Mouse (Mus musculus) midbrain, embryonic 14.5 days (tissue): ENCODE results near the gene Kif3c. TPM values are rescaled to one million over a fixed set of nuclear protein-coding genes. Genes with fewer than 3 reads are reported as not detected.

Experiments
- ATAC-seq: fragments of 200-750 bp; cut with Nextera tagmentation; 2 replicates; pipeline ENCODE4 v1.8.0; 2017; ENCODE audit warnings: moderate number of reproducible peaks, moderate library complexity; ENCODE audit not compliant: low FRiP score, low TSS enrichment
- DNase-seq: peaks from one replicate; pipeline ENCODE4 v3.0.0-alpha.2; 2015
- H3K27ac ChIP-seq: fragments of 300-500 bp; sonication (generic); replicated peaks from 2 replicates; pipeline ENCODE4 v1.5.1; 2014; ENCODE audit warnings: mild to moderate bottlenecking, low read depth, low read length, moderate library complexity
- H3K27me3 ChIP-seq: fragments of 300-500 bp; sonication (generic); 2 replicates; pipeline ENCODE4 v1.6.1; 2014; ENCODE audit warnings: low read length, control low read depth, mixed read lengths; ENCODE audit not compliant: control insufficient read depth, insufficient read depth
- H3K36me3 ChIP-seq: fragments of 300-500 bp; sonication (generic); 2 replicates; pipeline ENCODE4 v1.6.1; 2014; ENCODE audit warnings: low read length, control low read depth; ENCODE audit not compliant: control insufficient read depth, insufficient read depth
- H3K4me1 ChIP-seq: fragments of 300-500 bp; sonication (generic); 2 replicates; pipeline ENCODE4 v1.6.1; 2014; ENCODE audit warnings: mild to moderate bottlenecking, antibody characterized with exemption, low read length, control low read depth; ENCODE audit not compliant: control insufficient read depth, insufficient read depth
- H3K4me2 ChIP-seq: fragments of 300-500 bp; sonication (generic); 2 replicates; pipeline ENCODE4 v1.6.1; 2014; ENCODE audit warnings: mild to moderate bottlenecking, low read length, moderate library complexity
- H3K4me3 ChIP-seq: fragments of 300-500 bp; sonication (generic); replicated peaks from 2 replicates; pipeline ENCODE4 v1.5.1; 2014; ENCODE audit warnings: low read depth, low read length
- H3K9ac ChIP-seq: fragments of 300-500 bp; sonication (generic); replicated peaks from 2 replicates; pipeline ENCODE4 v1.6.1; 2014; ENCODE audit warnings: mild to moderate bottlenecking, low read length, moderate library complexity
- H3K9me3 ChIP-seq: fragments of 300-500 bp; sonication (generic); 2 replicates; pipeline ENCODE4 v1.6.1; 2016; ENCODE audit warnings: low read length, control low read depth, mixed read lengths; ENCODE audit not compliant: control insufficient read depth
- WGBS: fragments of 180-500 bp; shearing (Covaris S2); extraction: QIAGEN DNeasy Blood & Tissue Kit; methylation state at CpG from one replicate; pipeline ENCODE4 v1.1.7; 2014; 5-methylcytosine and 5-hydroxymethylcytosine counted together
- polyA plus RNA-seq: library from polyadenylated mRNA; unstranded; fragments of >200 nt; fragmentation: Nextera tagmentation; extraction: Ambion mirVana; gene quantifications from 2 replicates; pipeline ENCODE4 v1.2.1, GENCODE M21; 2014

Gene Kif3c
- polyA plus RNA-seq, 1 experiment from 2014 or later, result 78.2 TPM

GRCm38 (mm10) chr12:3422786-3423185 lies 57.9 kb downstream of the Kif3c start:
- Histone ChIP-seq H3K4me1 (peaks cover 4% of the 10 kb centered on the region), H3K4me3 (no peak overlapping the region), H3K9ac (no peak overlapping the region), H3K27ac (no peak overlapping the region), H3K36me3 (0 out of 2 replicates have a peak, but pooled peaks cover 8% of the 10 kb centered on the region), H3K4me2 (no peak overlapping the region), H3K9me3 (no peaks in the 10 kb centered on the region), H3K27me3 (no peaks in the 10 kb centered on the region)
- 94% methylated on average over 1 of the region's 1 CpGs for WGBS
- DNase-seq, result no peak
- ATAC-seq, result no peak

GRCm38 (mm10) chr12:3424179-3424578 lies 59.2 kb downstream of the Kif3c start:
- ATAC-seq, result no peak
- no peak overlapping the region for H3K4me2 ChIP-seq
- H3K27me3 ChIP-seq, result no peaks in the 10 kb centered on the region
- no peak overlapping the region for H3K27ac ChIP-seq
- 0 out of 2 replicates have a peak, but pooled peaks cover 3% of the 10 kb centered on the region for H3K36me3 ChIP-seq
- peaks cover 4% of the 10 kb centered on the region for H3K4me1 ChIP-seq
- H3K4me3 ChIP-seq, result no peak overlapping the region
- no peak for DNase-seq
- 97% methylated on average over 2 of the region's 2 CpGs for WGBS
- no peaks in the 10 kb centered on the region for H3K9me3 ChIP-seq
- H3K9ac ChIP-seq, result no peak overlapping the region; the same call in 1 of the 2 replicates

GRCm38 (mm10) chr12:3425375-3426341 lies 60.7 kb downstream of the Kif3c start:
- H3K9ac ChIP-seq, result peak overlapping the region; percentile 83
- peak; percentile 41; the same call in 1 of the 2 replicates for ATAC-seq
- H3K36me3 ChIP-seq, result no peaks in the 10 kb centered on the region
- H3K4me2 ChIP-seq, result peak overlapping the region; percentile 67
- no peaks in the 10 kb centered on the region for H3K9me3 ChIP-seq
- H3K27ac ChIP-seq, result peak overlapping the region; percentile 94
- no peaks in the 10 kb centered on the region for H3K27me3 ChIP-seq
- WGBS, result 44% methylated on average over 15 of the region's 15 CpGs
- peak; percentile 73 for DNase-seq
- H3K4me3 ChIP-seq, result peak overlapping the region; percentile 92
- H3K4me1 ChIP-seq, result peaks cover 4% of the 10 kb centered on the region

GRCm38 (mm10) chr12:3426530-3427034 lies 61.6 kb downstream of the Kif3c start, which contains the start of gene Asxl2:
Gene Asxl2, plus strand, starts transcription at chr12:3426857.
- peak within 1 kb of the TSS; percentile 94 for H3K27ac ChIP-seq
- H3K9ac ChIP-seq, result peak within 1 kb of the TSS; percentile 83
- H3K4me2 ChIP-seq, result peak within 1 kb of the TSS; percentile 67
- ATAC-seq (peak; percentile 97), DNase-seq (peak; percentile 100)
- no peaks in the 10 kb centered on the region for H3K9me3 ChIP-seq
- H3K4me1 ChIP-seq, result peaks cover 4% of the 10 kb centered on the region
- under 1% methylated on average over 53 of the region's 53 CpGs for WGBS
- no peaks in the 10 kb centered on the region for H3K36me3 ChIP-seq
- H3K27me3 ChIP-seq, result no peaks in the 10 kb centered on the region
- peak within 1 kb of the TSS; percentile 92 for H3K4me3 ChIP-seq

- DNase-seq (peak; percentile 85), ATAC-seq (peak; percentile 59)
- Histone ChIP-seq H3K9me3 (no peaks in the 10 kb centered on the region), H3K27ac (peak overlapping the region; percentile 94), H3K27me3 (no peaks in the 10 kb centered on the region), H3K36me3 (no peaks in the 10 kb centered on the region), H3K4me2 (peak overlapping the region; percentile 67), H3K4me1 (peaks cover 4% of the 10 kb centered on the region), H3K9ac (peak overlapping the region; percentile 83), H3K4me3 (peak overlapping the region; percentile 92)
- WGBS, result under 1% methylated on average over 65 of the region's 65 CpGs
These were observed 62.3 kb downstream of the Kif3c start for GRCm38 (mm10) chr12:3427067-3427889.

GRCm38 (mm10) chr12:3427891-3428775 lies 63.2 kb downstream of the Kif3c start:
- Histone ChIP-seq H3K36me3 (no peaks in the 10 kb centered on the region), H3K9me3 (no peaks in the 10 kb centered on the region), H3K27ac (no peak overlapping the region; the same call in 1 of the 2 replicates), H3K4me2 (peak overlapping the region; percentile 67), H3K4me3 (peak overlapping the region; percentile 92), H3K4me1 (peaks cover 4% of the 10 kb centered on the region), H3K9ac (no peak overlapping the region), H3K27me3 (no peaks in the 10 kb centered on the region)
- 68% methylated on average over 11 of the region's 11 CpGs for WGBS
- DNase-seq, result no peak
- ATAC-seq, result no peak

GRCm38 (mm10) chr12:3429681-3430442 lies 64.9 kb downstream of the Kif3c start:
- Histone ChIP-seq H3K36me3 (no peaks in the 10 kb centered on the region), H3K27ac (no peak overlapping the region), H3K27me3 (no peaks in the 10 kb centered on the region), H3K4me2 (no peak overlapping the region), H3K9me3 (no peaks in the 10 kb centered on the region), H3K4me3 (no peak overlapping the region), H3K9ac (no peak overlapping the region), H3K4me1 (peaks cover 4% of the 10 kb centered on the region)
- ATAC-seq (no peak), DNase-seq (no peak)
- WGBS, result 91% methylated on average over 2 of the region's 2 CpGs
